Mouse (Mus musculus): Measurements from ENCODE around the gene H2-Q4. TPM values are rescaled to one million over a fixed set of nuclear protein-coding genes. Genes with fewer than 3 reads are reported as not detected.
"Not testable (repeated sequence)": the region's sequence is repeated elsewhere in the genome, so short reads cannot be mapped to it uniquely, and the experiment has no call there.

H2-Q4 gene
- polyA plus RNA-seq, 2 experiments = 1.3 to 5.4 TPM

- not testable (repeated sequence) for H3K9me3 ChIP-seq (ENCODE audit: control insufficient read depth, low read length); H3K27ac ChIP-seq; H3K4me1 ChIP-seq (replicated peaks; ENCODE audit: control insufficient read depth in 2 of 2, insufficient read depth in 2 of 2, low read length in 1 of 2); H3K4me3 ChIP-seq (ENCODE audit: insufficient read depth in 1 of 2, low read depth in 2 of 2, low read length in 2 of 2); DNase-seq (ENCODE audit: low read depth in 3 of 3, low spot score in 3 of 3); H3K9ac ChIP-seq (replicated peaks); H3K36me3 ChIP-seq (replicated peaks; ENCODE audit: control insufficient read depth, insufficient read depth, low read depth); ATAC-seq (ENCODE audit: insufficient read depth); H3K4me2 ChIP-seq (ENCODE audit: low read depth)
- peaks cover 12% of the 10 kb centered on the region for H3K27me3 ChIP-seq (ENCODE audit: control insufficient read depth, insufficient read depth, low read length)
- TF ChIP-seq CTCF (IDR thresholded peaks at IDR 0.05; ENCODE audit: low read depth) = peak; percentile 82
- WGBS (ENCODE audit: insufficient replicate concordance) = 7% methylated on average over 8 of the region's 8 CpGs
Measured at GRCm38 (mm10) chr17:35434836-35435235, 55.4 kb downstream of the H2-Q4 start.

Other genes with a start within 250 kb of the H2-Q4 start
- 285 and 317 TPM in 2 replicates for gene Apom, start 247.6 kb upstream of the H2-Q4 start, polyA plus RNA-seq (2012; rRNA removed)
- 750 and 763 TPM in 2 replicates for gene Apom, start 247.6 kb upstream of the H2-Q4 start, polyA plus RNA-seq (2014; fragmentation: Nextera tagmentation; extraction: Ambion mirVana)
- gene Bag6, start 244.4 kb upstream of the H2-Q4 start, polyA plus RNA-seq (2012; rRNA removed) = 45.7 and 48.1 TPM in 2 replicates
- gene Bag6, start 244.4 kb upstream of the H2-Q4 start, polyA plus RNA-seq (2014; fragmentation: Nextera tagmentation; extraction: Ambion mirVana) = 22.9 and 30.5 TPM in 2 replicates
- 61.4 and 67.5 TPM in 2 replicates for gene Prrc2a, start 214.7 kb upstream of the H2-Q4 start, polyA plus RNA-seq (2012; rRNA removed)
- gene Prrc2a, start 214.7 kb upstream of the H2-Q4 start, polyA plus RNA-seq (2014; fragmentation: Nextera tagmentation; extraction: Ambion mirVana) = 33.4 and 46.0 TPM in 2 replicates
- 3.1 and 8.1 TPM in 2 replicates for gene Aif1, start 203.5 kb upstream of the H2-Q4 start, polyA plus RNA-seq (2012; rRNA removed)
- 18.6 and 20.7 TPM in 2 replicates for gene Aif1, start 203.5 kb upstream of the H2-Q4 start, polyA plus RNA-seq (2014; fragmentation: Nextera tagmentation; extraction: Ambion mirVana)
- gene Lst1, start 191.2 kb upstream of the H2-Q4 start, polyA plus RNA-seq (2012; rRNA removed) = 25.6 and 37.4 TPM in 2 replicates
- 32.8 and 37.7 TPM in 2 replicates for gene Lst1, start 191.2 kb upstream of the H2-Q4 start, polyA plus RNA-seq (2014; fragmentation: Nextera tagmentation; extraction: Ambion mirVana)
- 0.47 and 0.70 TPM in 2 replicates for gene Ltb, start 185.2 kb upstream of the H2-Q4 start, polyA plus RNA-seq (2012; rRNA removed)
- gene Ltb, start 185.2 kb upstream of the H2-Q4 start, polyA plus RNA-seq (2014; fragmentation: Nextera tagmentation; extraction: Ambion mirVana) = 0.28 and 0.64 TPM in 2 replicates
- 0.42 and 0.73 TPM in 2 replicates for gene Tnf, start 177.6 kb upstream of the H2-Q4 start, polyA plus RNA-seq (2012; rRNA removed)
- 0.15 and 0.43 TPM in 2 replicates for gene Tnf, start 177.6 kb upstream of the H2-Q4 start, polyA plus RNA-seq (2014; fragmentation: Nextera tagmentation; extraction: Ambion mirVana)
- 0.04 and 0.07 TPM in 2 replicates for gene Lta, start 174.3 kb upstream of the H2-Q4 start, polyA plus RNA-seq (2012; rRNA removed)
- gene Lta, start 174.3 kb upstream of the H2-Q4 start, polyA plus RNA-seq (2014; fragmentation: Nextera tagmentation; extraction: Ambion mirVana) = not detected in 2 replicates
- gene Gm16181, start 158.8 kb upstream of the H2-Q4 start, polyA plus RNA-seq (2012; rRNA removed) = 0.19 and 0.21 TPM in 2 replicates
- gene Gm16181, start 158.8 kb upstream of the H2-Q4 start, polyA plus RNA-seq (2014; fragmentation: Nextera tagmentation; extraction: Ambion mirVana) = not detected in 2 replicates
- gene Atp6v1g2, start 146.0 kb upstream of the H2-Q4 start, polyA plus RNA-seq (2012; rRNA removed) = 1.8 and 1.9 TPM in 2 replicates
- gene Atp6v1g2, start 146.0 kb upstream of the H2-Q4 start, polyA plus RNA-seq (2014; fragmentation: Nextera tagmentation; extraction: Ambion mirVana) = 0.76 and 0.97 TPM in 2 replicates
- 3.6 and 4.2 TPM in 2 replicates for gene Nfkbil1, start 143.8 kb upstream of the H2-Q4 start, polyA plus RNA-seq (2012; rRNA removed)
- gene Nfkbil1, start 143.8 kb upstream of the H2-Q4 start, polyA plus RNA-seq (2014; fragmentation: Nextera tagmentation; extraction: Ambion mirVana) = 1.1 and 1.3 TPM in 2 replicates
- 161 and 199 TPM in 2 replicates for gene Ddx39b, start 137.9 kb upstream of the H2-Q4 start, polyA plus RNA-seq (2012; rRNA removed)
- gene Ddx39b, start 137.9 kb upstream of the H2-Q4 start, polyA plus RNA-seq (2014; fragmentation: Nextera tagmentation; extraction: Ambion mirVana) = 127 and 143 TPM in 2 replicates
- gene H2-D1, start 116.9 kb upstream of the H2-Q4 start, polyA plus RNA-seq (2012; rRNA removed) = 29.2 and 37.1 TPM in 2 replicates
- 55.6 and 57.2 TPM in 2 replicates for gene H2-D1, start 116.9 kb upstream of the H2-Q4 start, polyA plus RNA-seq (2014; fragmentation: Nextera tagmentation; extraction: Ambion mirVana)
- gene H2-Q1, start 59.2 kb upstream of the H2-Q4 start, polyA plus RNA-seq (2012; rRNA removed) = 0.50 and 0.56 TPM in 2 replicates
- gene H2-Q1, start 59.2 kb upstream of the H2-Q4 start, polyA plus RNA-seq (2014; fragmentation: Nextera tagmentation; extraction: Ambion mirVana) = 0.58 and 1.2 TPM in 2 replicates
- gene H2-Q2, start 37.4 kb upstream of the H2-Q4 start, polyA plus RNA-seq (2012; rRNA removed) = 0.57 and 0.82 TPM in 2 replicates
- 1.8 and 1.9 TPM in 2 replicates for gene H2-Q2, start 37.4 kb upstream of the H2-Q4 start, polyA plus RNA-seq (2014; fragmentation: Nextera tagmentation; extraction: Ambion mirVana)
- gene H2-Q6, start 45.2 kb downstream of the H2-Q4 start, polyA plus RNA-seq (2012; rRNA removed) = 10.3 and 11.2 TPM in 2 replicates
- gene H2-Q6, start 45.2 kb downstream of the H2-Q4 start, polyA plus RNA-seq (2014; fragmentation: Nextera tagmentation; extraction: Ambion mirVana) = 7.6 and 11.1 TPM in 2 replicates
- gene H2-Q7, start 59.5 kb downstream of the H2-Q4 start, polyA plus RNA-seq (2012; rRNA removed) = 21.8 and 24.4 TPM in 2 replicates
- 19.0 and 20.7 TPM in 2 replicates for gene H2-Q7, start 59.5 kb downstream of the H2-Q4 start, polyA plus RNA-seq (2014; fragmentation: Nextera tagmentation; extraction: Ambion mirVana)
- gene H2-Q10, start 90.5 kb downstream of the H2-Q4 start, polyA plus RNA-seq (2012; rRNA removed) = 119 and 136 TPM in 2 replicates
- 195 and 206 TPM in 2 replicates for gene H2-Q10, start 90.5 kb downstream of the H2-Q4 start, polyA plus RNA-seq (2014; fragmentation: Nextera tagmentation; extraction: Ambion mirVana)
- gene Pou5f1, start 126.4 kb downstream of the H2-Q4 start, polyA plus RNA-seq (2012; rRNA removed) = not detected in 2 replicates
- gene Pou5f1, start 126.4 kb downstream of the H2-Q4 start, polyA plus RNA-seq (2014; fragmentation: Nextera tagmentation; extraction: Ambion mirVana) = not detected in 2 replicates
- 30.0 and 30.5 TPM in 2 replicates for gene Tcf19, start 137.2 kb downstream of the H2-Q4 start, polyA plus RNA-seq (2012; rRNA removed)
- gene Tcf19, start 137.2 kb downstream of the H2-Q4 start, polyA plus RNA-seq (2014; fragmentation: Nextera tagmentation; extraction: Ambion mirVana) = 46.0 and 46.2 TPM in 2 replicates
- 7.5 and 9.4 TPM in 2 replicates for gene Cchcr1, start 137.5 kb downstream of the H2-Q4 start, polyA plus RNA-seq (2012; rRNA removed)
- 3.8 and 4.9 TPM in 2 replicates for gene Cchcr1, start 137.5 kb downstream of the H2-Q4 start, polyA plus RNA-seq (2014; fragmentation: Nextera tagmentation; extraction: Ambion mirVana)
- gene Psors1c2, start 153.6 kb downstream of the H2-Q4 start, polyA plus RNA-seq (2012; rRNA removed) = 0.05 and 0.09 TPM in 2 replicates
- gene Psors1c2, start 153.6 kb downstream of the H2-Q4 start, polyA plus RNA-seq (2014; fragmentation: Nextera tagmentation; extraction: Ambion mirVana) = not detected in 2 replicates
- gene Cdsn, start 172.5 kb downstream of the H2-Q4 start, polyA plus RNA-seq (2012; rRNA removed) = not detected in 2 replicates
- gene Cdsn, start 172.5 kb downstream of the H2-Q4 start, polyA plus RNA-seq (2014; fragmentation: Nextera tagmentation; extraction: Ambion mirVana) = not detected in 2 replicates
- gene 2300002M23Rik, start 187.8 kb downstream of the H2-Q4 start, polyA plus RNA-seq (2012; rRNA removed) = not detected in 2 replicates
- not detected in 2 replicates for gene 2300002M23Rik, start 187.8 kb downstream of the H2-Q4 start, polyA plus RNA-seq (2014; fragmentation: Nextera tagmentation; extraction: Ambion mirVana)
- gene Sfta2, start 221.9 kb downstream of the H2-Q4 start, polyA plus RNA-seq (2012; rRNA removed) = not detected in 2 replicates
- gene Sfta2, start 221.9 kb downstream of the H2-Q4 start, polyA plus RNA-seq (2014; fragmentation: Nextera tagmentation; extraction: Ambion mirVana) = not detected in 2 replicates
- not detected in 2 replicates for gene Gm9573, start 247.0 kb downstream of the H2-Q4 start, polyA plus RNA-seq (2012; rRNA removed)
- not detected in 2 replicates for gene Gm9573, start 247.0 kb downstream of the H2-Q4 start, polyA plus RNA-seq (2014; fragmentation: Nextera tagmentation; extraction: Ambion mirVana)